Mouse (Mus musculus) limb, embryonic 15.5 days (tissue): ENCODE measurements around the gene Hip1r. TPM values are rescaled to one million over a fixed set of nuclear protein-coding genes. Genes with fewer than 3 reads are reported as not detected.

ENCODE experiments used
- ATAC-seq: fragments of 200-750 bp; cut with Nextera tagmentation; 2 replicates; pipeline ENCODE4 v1.8.0; 2017; ENCODE audit warnings: low read depth, moderate TSS enrichment; ENCODE audit not compliant: insufficient number of reproducible peaks, low FRiP score, low TSS enrichment
- H3K27ac ChIP-seq: fragments of 300-500 bp; sonication (generic); 2 replicates; pipeline ENCODE4 v1.5.1; 2015; ENCODE audit warnings: moderate library complexity, mild to moderate bottlenecking, inconsistent platforms
- H3K27me3 ChIP-seq: fragments of 300-500 bp; sonication (generic); 2 replicates; pipeline ENCODE4 v1.6.1; 2015; ENCODE audit warnings: inconsistent platforms
- H3K36me3 ChIP-seq: fragments of 300-500 bp; sonication (generic); 2 replicates; pipeline ENCODE4 v1.6.1; 2015; ENCODE audit warnings: inconsistent platforms
- H3K4me1 ChIP-seq: fragments of 300-500 bp; sonication (generic); 2 replicates; pipeline ENCODE4 v1.6.1; 2015; ENCODE audit warnings: inconsistent platforms
- H3K4me2 ChIP-seq: fragments of 300-500 bp; sonication (generic); 2 replicates; pipeline ENCODE4 v1.6.1; 2015; ENCODE audit warnings: mild to moderate bottlenecking, inconsistent platforms
- H3K4me3 ChIP-seq: fragments of 300-500 bp; sonication (generic); 2 replicates; pipeline ENCODE4 v1.5.1; 2015; ENCODE audit warnings: mild to moderate bottlenecking, inconsistent platforms
- H3K9ac ChIP-seq: fragments of 300-500 bp; sonication (generic); 2 replicates; pipeline ENCODE4 v1.6.1; 2015; ENCODE audit warnings: inconsistent platforms
- H3K9me3 ChIP-seq: fragments of 300-500 bp; sonication (generic); 2 replicates; pipeline ENCODE4 v1.6.1; 2016; ENCODE audit warnings: inconsistent platforms
- WGBS: fragments of 180-500 bp; shearing (Covaris S2); methylation state at CpG from one replicate; pipeline ENCODE4 v1.1.7; 2015; 5-methylcytosine and 5-hydroxymethylcytosine counted together
- polyA plus RNA-seq: library from polyadenylated mRNA; unstranded; fragments of >200 nt; fragmentation: Nextera tagmentation; extraction: Ambion mirVana; gene quantifications from 2 replicates; pipeline ENCODE4 v1.2.1, GENCODE M21; 2015

Gene Hip1r
- polyA plus RNA-seq, 1 experiment from 2014 or later, result 17.4 TPM

- WGBS, result 83% methylated on average over 10 of the region's 10 CpGs
- H3K9me3 ChIP-seq, result no peaks in the 10 kb centered on the region
- no peak overlapping the region for H3K4me2 ChIP-seq
- H3K4me3 ChIP-seq, result no peak overlapping the region
- no peak overlapping the region for H3K9ac ChIP-seq
- H3K27ac ChIP-seq, result no peak overlapping the region
- ATAC-seq, result no peak
- no peaks in the 10 kb centered on the region for H3K27me3 ChIP-seq
- peaks cover 10% of the 10 kb centered on the region; the same call in 1 of the 2 replicates for H3K36me3 ChIP-seq
- peaks cover 24% of the 10 kb centered on the region for H3K4me1 ChIP-seq
These were observed 24.9 kb downstream of the Hip1r start for GRCm38 (mm10) chr5:123998370-123998769.

DNA sequence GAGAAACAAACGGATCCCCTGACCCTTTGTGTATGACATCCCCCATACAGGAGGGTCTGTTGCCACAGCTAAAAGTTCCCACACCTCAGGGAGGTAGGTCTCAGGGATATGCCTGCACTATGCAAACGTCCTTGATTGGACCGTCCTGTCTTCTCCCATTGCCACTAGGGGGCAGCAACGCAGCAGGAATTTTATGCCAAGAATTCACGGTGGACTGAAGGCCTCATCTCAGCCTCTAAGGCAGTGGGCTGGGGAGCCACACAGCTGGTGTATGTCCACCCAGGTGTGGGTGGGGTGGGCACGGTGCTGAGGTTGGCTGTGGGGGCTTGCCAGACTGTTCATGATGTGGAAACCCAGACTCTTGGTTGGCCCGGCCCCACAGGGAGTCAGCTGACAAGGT is 27.4 kb downstream of the Hip1r start:
- H3K27ac ChIP-seq, result no peak overlapping the region
- no peak overlapping the region for H3K9ac ChIP-seq
- H3K9me3 ChIP-seq, result no peaks in the 10 kb centered on the region
- H3K36me3 ChIP-seq, result peaks cover 29% of the 10 kb centered on the region
- peak; percentile 41 for ATAC-seq
- no peak overlapping the region for H3K4me2 ChIP-seq
- no peaks in the 10 kb centered on the region for H3K27me3 ChIP-seq
- no peak overlapping the region for H3K4me3 ChIP-seq
- peaks cover 26% of the 10 kb centered on the region for H3K4me1 ChIP-seq
- WGBS, result 16% methylated on average over 7 of the region's 7 CpGs

GRCm38 (mm10) chr5:124001274-124001673 is 27.8 kb downstream of the Hip1r start:
- H3K36me3 ChIP-seq, result peaks cover 33% of the 10 kb centered on the region
- H3K27me3 ChIP-seq, result no peaks in the 10 kb centered on the region

DNA sequence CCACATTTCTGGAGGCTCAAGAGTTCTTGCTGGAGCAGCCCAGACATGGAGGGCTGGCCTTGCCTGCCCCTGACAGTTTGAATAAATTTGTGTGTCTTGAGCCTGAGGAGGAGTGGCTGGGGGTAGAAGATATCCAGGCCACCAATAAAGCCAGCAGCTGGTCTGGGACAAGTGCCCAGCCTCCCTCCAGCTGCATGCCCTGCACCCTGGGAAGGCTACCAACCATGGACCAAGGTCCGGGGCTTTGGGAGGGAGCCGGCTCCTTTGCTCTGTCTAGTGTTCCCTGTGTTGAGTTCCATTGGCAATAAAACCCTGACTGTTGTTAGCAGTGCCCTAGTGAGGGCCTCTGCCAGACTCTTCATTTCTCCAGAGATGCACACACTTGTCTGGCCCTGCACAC is 29.4 kb downstream of the Hip1r start:
- ATAC-seq, result no peak
- H3K9me3 ChIP-seq, result no peaks in the 10 kb centered on the region
- H3K9ac ChIP-seq, result no peak overlapping the region
- H3K4me3 ChIP-seq, result no peak overlapping the region
- 35% methylated on average over 2 of the region's 2 CpGs for WGBS
- H3K4me1 ChIP-seq, result peaks cover 20% of the 10 kb centered on the region
- no peak overlapping the region for H3K4me2 ChIP-seq
- H3K27me3 ChIP-seq, result no peaks in the 10 kb centered on the region
- peaks cover 46% of the 10 kb centered on the region for H3K36me3 ChIP-seq
- H3K27ac ChIP-seq, result peak overlapping the region; percentile 34; the same call in 1 of the 2 replicates

More at GRCm38 (mm10) chr5:124001274-124001673, 27.8 kb downstream of the Hip1r start:
- Histone ChIP-seq H3K9ac (no peak overlapping the region), H3K27ac (no peak overlapping the region), H3K4me2 (no peak overlapping the region), H3K9me3 (no peaks in the 10 kb centered on the region), H3K4me1 (peaks cover 29% of the 10 kb centered on the region), H3K4me3 (no peak overlapping the region)
- 71% methylated on average over 9 of the region's 9 CpGs for whole genome bisulfite sequencing
- no peak for ATAC-seq

DNA sequence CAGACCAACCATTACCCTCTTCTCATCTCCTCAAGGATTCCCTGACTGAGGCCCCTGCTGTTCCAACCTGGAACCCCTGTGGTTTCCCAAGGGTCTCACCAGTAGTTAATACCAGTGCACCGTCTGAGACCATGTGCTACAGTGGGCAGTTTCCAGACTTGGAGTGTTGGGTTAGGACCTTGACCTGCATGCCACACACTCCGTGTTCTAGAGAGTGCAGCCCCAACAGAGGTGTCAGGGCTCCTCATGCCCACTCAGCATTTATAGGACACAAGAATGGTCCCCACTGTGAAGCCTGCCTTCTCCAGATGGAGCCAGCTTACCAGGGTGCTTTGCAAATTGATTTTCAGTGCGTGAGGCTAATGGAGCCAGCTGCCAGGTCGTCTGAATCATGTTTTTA is 29.9 kb downstream of the Hip1r start:
- no peaks in the 10 kb centered on the region for H3K27me3 ChIP-seq

DNA sequence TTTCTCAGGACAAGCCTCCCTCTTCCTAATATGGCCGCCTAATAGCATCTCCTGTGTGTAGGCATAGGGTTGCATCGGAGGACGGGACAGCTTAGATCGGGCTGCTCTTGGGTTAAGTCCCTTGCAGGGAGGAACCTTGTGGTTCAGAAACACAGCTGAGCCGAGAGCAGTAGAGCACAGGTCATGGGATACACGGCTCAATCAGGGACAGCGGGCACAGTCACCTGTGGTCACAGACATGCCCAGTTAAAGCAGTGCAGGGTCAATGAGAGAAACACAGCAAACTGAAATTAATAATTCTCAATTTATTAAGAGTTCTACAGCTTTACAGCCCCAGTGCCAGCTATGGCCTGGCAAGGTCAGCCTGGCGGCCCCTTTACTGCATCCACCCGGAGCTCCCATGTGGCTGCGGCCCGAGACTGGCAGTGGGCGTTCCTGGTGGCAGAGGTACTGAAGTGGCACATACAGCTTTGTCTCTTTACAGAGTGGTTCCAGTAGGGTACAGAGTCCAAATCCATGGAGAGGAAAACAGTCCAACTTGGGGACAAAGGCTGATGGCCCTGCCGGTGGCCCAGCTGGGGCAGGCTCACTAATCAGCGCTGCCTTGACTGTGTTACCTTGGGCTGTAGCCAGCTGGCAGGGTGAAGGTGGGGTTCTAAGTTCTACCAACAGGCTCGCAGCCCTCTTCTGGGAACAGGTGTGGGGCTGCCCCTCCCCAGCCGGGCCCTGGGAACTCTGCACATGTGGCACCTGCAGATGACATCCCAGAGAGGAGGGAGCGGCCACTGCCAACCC is 31.1 kb downstream of the Hip1r start:
- H3K4me2 ChIP-seq, result no peak overlapping the region
- 87% methylated on average over 17 of the region's 17 CpGs for WGBS
- peaks cover 62% of the 10 kb centered on the region for H3K36me3 ChIP-seq
- ATAC-seq, result no peak
- no peak overlapping the region for H3K27ac ChIP-seq
- H3K9ac ChIP-seq, result no peak overlapping the region
- peaks cover 19% of the 10 kb centered on the region for H3K4me1 ChIP-seq
- H3K27me3 ChIP-seq, result no peaks in the 10 kb centered on the region
- no peaks in the 10 kb centered on the region for H3K9me3 ChIP-seq
- H3K4me3 ChIP-seq, result no peak overlapping the region

More for the DNA sequence above, 29.9 kb downstream of the Hip1r start:
- Histone ChIP-seq H3K9me3 (no peaks in the 10 kb centered on the region), H3K4me2 (no peak overlapping the region), H3K4me3 (no peak overlapping the region), H3K4me1 (peaks cover 19% of the 10 kb centered on the region), H3K9ac (no peak overlapping the region), H3K27ac (peak overlapping the region; percentile 34; the same call in 1 of the 2 replicates), H3K36me3 (peaks cover 51% of the 10 kb centered on the region)
- no peak for ATAC-seq
- 56% methylated on average over 4 of the region's 4 CpGs for WGBS

DNA sequence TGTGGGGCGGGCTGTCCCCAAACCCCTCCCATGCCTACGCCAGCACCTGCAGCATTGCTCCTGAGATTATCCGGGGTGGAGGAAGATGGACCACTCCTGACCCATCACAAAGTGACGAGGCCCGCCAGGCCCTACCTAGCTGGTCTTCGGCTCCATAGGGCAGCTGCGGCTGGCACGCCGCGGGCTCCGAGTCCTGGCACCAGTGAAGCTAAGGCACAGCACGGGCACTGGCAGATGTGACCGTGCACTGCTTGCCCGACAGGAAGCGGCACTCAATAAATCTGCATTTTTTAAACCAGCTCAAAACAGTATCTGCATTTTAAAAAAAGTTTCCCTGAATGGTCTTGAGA is 31.7 kb downstream of the Hip1r start:
- no peak overlapping the region for H3K9ac ChIP-seq
- H3K4me2 ChIP-seq, result no peak overlapping the region
- peaks cover 63% of the 10 kb centered on the region for H3K36me3 ChIP-seq
- WGBS, result 85% methylated on average over 15 of the region's 15 CpGs
- H3K27me3 ChIP-seq, result no peaks in the 10 kb centered on the region
- H3K4me3 ChIP-seq, result no peak overlapping the region
- H3K4me1 ChIP-seq, result peaks cover 19% of the 10 kb centered on the region
- H3K27ac ChIP-seq, result no peak overlapping the region
- no peak for ATAC-seq
- H3K9me3 ChIP-seq, result no peaks in the 10 kb centered on the region

DNA sequence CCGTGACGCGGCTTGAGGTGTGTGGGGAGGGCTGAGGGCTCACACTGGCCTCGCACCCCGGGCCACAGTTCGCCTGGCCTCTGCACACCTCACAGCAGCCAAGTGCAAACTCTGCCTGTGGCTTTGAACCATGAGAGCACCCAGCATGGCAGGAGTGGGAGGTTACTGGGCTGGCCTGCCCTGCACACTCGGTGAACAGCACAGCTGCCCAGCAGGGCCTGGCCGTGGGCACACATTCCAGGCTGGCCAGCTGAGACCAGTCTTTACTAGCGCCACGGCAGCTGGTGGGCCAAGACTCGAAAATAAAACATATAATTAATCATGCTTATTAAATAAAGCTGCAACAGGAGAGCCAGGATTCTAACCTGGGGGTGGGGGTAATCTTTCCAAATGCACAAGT is 32.2 kb downstream of the Hip1r start:
- Histone ChIP-seq H3K36me3 (peaks cover 64% of the 10 kb centered on the region), H3K9ac (no peak overlapping the region), H3K27me3 (no peaks in the 10 kb centered on the region), H3K4me2 (no peak overlapping the region), H3K4me1 (peaks cover 22% of the 10 kb centered on the region), H3K4me3 (no peak overlapping the region), H3K9me3 (no peaks in the 10 kb centered on the region), H3K27ac (no peak overlapping the region)
- 71% methylated on average over 11 of the region's 11 CpGs for WGBS
- no peak for ATAC-seq

DNA sequence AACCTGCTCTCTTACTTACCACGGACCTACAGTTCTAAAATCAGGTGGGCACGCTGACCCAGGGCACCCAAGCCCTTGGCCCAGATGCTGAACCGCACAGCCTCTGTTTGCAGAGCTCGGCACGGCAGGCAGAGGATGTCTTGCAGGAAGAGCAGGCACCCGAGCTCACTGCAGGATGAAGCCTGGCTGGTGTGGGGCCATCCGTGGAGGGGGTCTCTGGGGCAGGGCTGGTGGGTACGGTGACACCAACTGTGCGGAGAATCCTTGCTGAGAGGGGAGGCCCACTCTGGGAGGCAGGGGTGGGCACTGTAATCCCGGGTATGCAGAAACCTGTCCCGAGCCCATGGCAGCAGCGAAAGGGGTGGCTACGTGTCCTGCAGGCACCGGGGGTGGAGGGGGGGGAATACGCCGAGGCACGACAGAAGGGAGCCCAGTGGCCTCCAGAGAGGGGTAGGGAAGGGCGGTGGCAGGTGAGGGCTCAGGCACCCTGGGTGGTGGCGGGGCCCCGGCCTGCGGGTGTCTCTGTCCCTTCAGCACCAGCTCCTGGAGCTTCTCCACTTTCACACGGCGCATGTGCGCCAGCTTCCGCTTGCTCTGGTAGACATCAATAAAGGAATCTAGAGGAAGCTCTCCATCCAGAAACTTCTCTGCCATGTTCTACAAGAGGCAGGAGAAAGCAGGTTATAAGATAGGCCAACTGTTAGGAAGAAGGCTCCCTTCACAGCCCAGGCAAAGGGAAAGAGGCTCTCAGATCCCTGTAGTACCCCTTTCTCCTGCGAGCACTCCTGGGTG is 32.9 kb downstream of the Hip1r start:
- peaks cover 64% of the 10 kb centered on the region for H3K36me3 ChIP-seq
- WGBS, result 84% methylated on average over 26 of the region's 26 CpGs
- no peak overlapping the region for H3K4me3 ChIP-seq
- H3K9ac ChIP-seq, result no peak overlapping the region
- H3K9me3 ChIP-seq, result no peaks in the 10 kb centered on the region
- no peak for ATAC-seq
- H3K27me3 ChIP-seq, result no peaks in the 10 kb centered on the region
- H3K4me1 ChIP-seq, result peaks cover 25% of the 10 kb centered on the region
- H3K4me2 ChIP-seq, result no peak overlapping the region
- no peak overlapping the region for H3K27ac ChIP-seq

DNA sequence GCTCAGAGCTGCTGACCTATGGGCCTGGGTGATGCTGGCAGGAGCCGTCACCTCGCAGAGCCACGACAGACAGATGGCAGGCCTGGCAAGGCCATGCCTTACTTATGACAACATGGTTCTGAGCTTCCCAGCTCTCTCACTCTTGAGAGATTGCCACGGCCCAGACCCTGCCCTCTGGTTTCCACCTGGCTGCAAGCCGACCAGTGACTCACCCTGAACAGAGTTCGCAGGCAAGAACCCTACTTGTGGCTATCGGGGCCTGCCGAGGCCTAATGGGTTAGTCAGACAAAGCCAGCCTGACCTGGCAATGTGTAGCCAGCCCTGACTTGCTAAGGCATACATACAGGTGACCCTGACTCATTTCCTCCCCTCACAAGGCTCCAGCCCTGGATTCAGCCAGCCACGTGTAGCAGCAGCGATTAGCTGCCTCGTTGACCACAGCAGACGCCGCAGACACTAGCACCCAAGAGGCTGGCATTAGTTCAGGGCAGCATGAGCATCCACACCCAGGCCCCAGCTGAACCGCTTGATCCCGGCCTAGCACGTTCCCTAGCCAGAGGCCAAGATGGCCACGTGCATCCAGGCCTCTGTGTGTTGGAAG is 33.6 kb downstream of the Hip1r start:
- peaks cover 32% of the 10 kb centered on the region for H3K4me1 ChIP-seq
- H3K4me2 ChIP-seq, result no peak overlapping the region
- no peaks in the 10 kb centered on the region for H3K27me3 ChIP-seq
- H3K27ac ChIP-seq, result no peak overlapping the region
- H3K36me3 ChIP-seq, result peaks cover 64% of the 10 kb centered on the region
- WGBS, result 87% methylated on average over 17 of the region's 17 CpGs
- no peak overlapping the region for H3K9ac ChIP-seq
- no peaks in the 10 kb centered on the region for H3K9me3 ChIP-seq
- no peak overlapping the region for H3K4me3 ChIP-seq
- ATAC-seq, result no peak

DNA sequence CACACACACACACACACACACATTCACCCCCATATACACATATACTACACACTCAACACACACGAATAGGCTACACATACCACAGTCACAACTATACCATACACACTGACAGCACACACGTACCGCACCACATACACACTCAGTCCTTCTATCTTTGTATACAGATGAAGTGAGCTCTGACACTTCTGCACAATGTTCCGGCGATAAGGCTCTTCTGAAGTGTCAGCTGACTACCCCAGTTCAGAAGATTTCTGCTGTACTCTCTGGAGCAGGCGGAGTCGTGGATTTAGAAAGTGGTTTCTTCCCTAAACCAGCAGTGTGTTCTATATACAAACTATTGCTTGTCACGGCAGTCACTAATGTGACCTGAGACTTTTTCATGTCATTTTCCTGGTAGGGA is 36.6 kb downstream of the Hip1r start:
- no peak overlapping the region for H3K9ac ChIP-seq
- peaks cover 49% of the 10 kb centered on the region for H3K4me1 ChIP-seq
- peaks cover 52% of the 10 kb centered on the region for H3K36me3 ChIP-seq
- no peaks in the 10 kb centered on the region for H3K27me3 ChIP-seq
- no peaks in the 10 kb centered on the region for H3K9me3 ChIP-seq
- H3K4me3 ChIP-seq, result no peak overlapping the region
- ATAC-seq, result no peak
- no peak overlapping the region for H3K4me2 ChIP-seq
- 89% methylated on average over 8 of the region's 8 CpGs for WGBS
- peak overlapping the region; percentile 80; the same call in 1 of the 2 replicates for H3K27ac ChIP-seq
